Comparison of ENCODE assay signal across 12 mouse cellular contexts in the genomic region with DNA sequence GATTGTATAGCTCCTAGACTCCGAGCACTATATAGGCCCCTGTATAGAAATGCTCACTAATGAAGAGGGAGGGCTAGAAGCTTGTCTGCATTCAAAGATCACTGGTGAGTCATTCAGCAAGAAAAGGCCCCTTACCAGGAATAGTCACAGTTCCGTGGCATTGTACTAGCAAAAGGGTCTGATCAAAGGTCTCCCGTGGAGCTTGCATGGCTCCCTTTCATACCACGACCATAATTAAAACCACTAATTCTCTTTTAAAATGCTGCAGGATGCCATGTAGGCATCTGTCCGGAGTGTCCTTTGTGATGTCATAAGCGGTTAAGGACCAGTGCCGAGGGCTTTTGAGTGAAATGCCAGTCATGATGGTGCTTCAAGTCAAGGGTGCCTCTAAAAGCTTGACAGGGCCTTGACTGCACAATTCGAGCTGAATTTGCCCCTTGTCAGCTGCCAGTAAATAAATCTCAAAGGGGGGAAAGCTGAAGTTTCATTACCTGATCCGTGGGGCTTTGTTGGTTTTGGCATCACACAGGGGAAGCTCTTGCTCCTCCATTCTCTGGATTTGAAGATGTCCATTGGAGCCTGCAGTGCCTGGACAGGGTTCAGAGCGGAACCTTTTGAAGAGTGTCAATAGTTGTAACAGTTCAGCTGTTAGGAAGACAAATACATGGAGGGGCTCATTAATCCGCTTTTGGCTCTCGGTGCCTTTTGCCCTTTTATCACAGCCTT.
DNase-seq lines count a peak whose midpoint lies in the region; ATAC-seq and TF ChIP-seq lines count a peak whose summit lies in the region.
"Had no signal": no experiment of that assay in that cellular context is flagged by ENCODE, and none has a peak within 500 bp of the region (broad histone marks: within the 10 kb centered on the region; RNA-seq: fewer than 3 reads in every experiment).

No protein-coding gene starts in this region.

- no peak for TF ChIP-seq EP300 in lung, postnatal 0 days (IDR thresholded peaks at IDR 0.05)
- no peak for TF ChIP-seq EP300 in stomach, postnatal 0 days (optimal IDR thresholded peaks at IDR 0.05)

- H3K4me1 ChIP-seq in forebrain, embryonic 15.5 days, result peaks cover 28% of the 10 kb centered on the region
- no peaks in the 10 kb centered on the region for H3K4me1 ChIP-seq in lung, postnatal 0 days (ENCODE audit: insufficient read depth, low read depth, low read length)
- H3K4me1 ChIP-seq in midbrain, embryonic 16.5 days (ENCODE audit: control insufficient read depth, insufficient read depth, low read length), result peaks cover 4% of the 10 kb centered on the region; the same call in 1 of the 2 replicates
- no peaks in the 10 kb centered on the region for H3K4me1 ChIP-seq in stomach, postnatal 0 days (replicated peaks; ENCODE audit: control insufficient read depth, insufficient read depth)

- no peak overlapping the region for H3K27ac ChIP-seq in forebrain, embryonic 15.5 days (replicated peaks)
- no peak overlapping the region for H3K27ac ChIP-seq in lung, postnatal 0 days (ENCODE audit: low read length)
- H3K27ac ChIP-seq in midbrain, embryonic 16.5 days (ENCODE audit: low read length), result no peak overlapping the region
- H3K27ac ChIP-seq in stomach, postnatal 0 days (replicated peaks), result no peak overlapping the region

- H3K9me3 ChIP-seq in forebrain, embryonic 15.5 days, result no peaks in the 10 kb centered on the region
- no peaks in the 10 kb centered on the region for H3K9me3 ChIP-seq in lung, postnatal 0 days (ENCODE audit: low read length)
- H3K9me3 ChIP-seq in midbrain, embryonic 16.5 days (replicated peaks; ENCODE audit: control insufficient read depth, low read length, poor library complexity, severe bottlenecking), result no peaks in the 10 kb centered on the region
- H3K9me3 ChIP-seq in stomach, postnatal 0 days (ENCODE audit: control insufficient read depth, low read length), result no peaks in the 10 kb centered on the region

- ATAC-seq in forebrain, embryonic 15.5 days (replicated peaks), result peak; percentile 66
- ATAC-seq in lung, postnatal 0 days, result peak; percentile 56; the same call in 1 of the 2 replicates
- ATAC-seq in midbrain, embryonic 16.5 days, result peak; percentile 54; the same call in 1 of the 2 replicates
- no peak for ATAC-seq in stomach, postnatal 0 days (ENCODE audit: low FRiP score, low TSS enrichment)

- H3K9ac ChIP-seq in forebrain, embryonic 15.5 days (replicated peaks), result no peak overlapping the region
- no peak overlapping the region for H3K9ac ChIP-seq in lung, postnatal 0 days (replicated peaks; ENCODE audit: low read depth)
- H3K9ac ChIP-seq in midbrain, embryonic 16.5 days (ENCODE audit: low read depth, low read length), result no peak overlapping the region
- no peak overlapping the region for H3K9ac ChIP-seq in stomach, postnatal 0 days (ENCODE audit: low read length)

- peak; percentile 52 for DNase-seq in embryo, embryonic 9.5 days (ENCODE audit: extremely low spot score)
- DNase-seq in lung, postnatal 0 days (ENCODE audit: low spot score), result peak; percentile 50
- no peak for DNase-seq in urinary bladder, postnatal 36 days (ENCODE audit: low spot score in 2 of 2)
- no peak for DNase-seq in stomach, postnatal 0 days (ENCODE audit: low spot score)
- DNase-seq in cerebellum, adult 18-20 months, result no peak
- DNase-seq: cerebellum, postnatal 10 days; heart, postnatal 4 days; liver; thymus, postnatal 4 days had no signal

- no peaks in the 10 kb centered on the region; the same call in 1 of the 2 replicates for H3K27me3 ChIP-seq in forebrain, embryonic 15.5 days
- H3K27me3 ChIP-seq in lung, postnatal 0 days (replicated peaks; ENCODE audit: insufficient read depth, low read length), result no peaks in the 10 kb centered on the region
- peaks cover 23% of the 10 kb centered on the region for H3K27me3 ChIP-seq in midbrain, embryonic 16.5 days (ENCODE audit: control insufficient read depth, insufficient read depth, low read depth, low read length)
- H3K27me3 ChIP-seq in stomach, postnatal 0 days (ENCODE audit: control insufficient read depth, insufficient read depth, low read length), result no peaks in the 10 kb centered on the region

- no peak for TF ChIP-seq CTCF in lung, postnatal 0 days (IDR thresholded peaks at IDR 0.05)
- no peak for TF ChIP-seq CTCF in stomach, postnatal 0 days (IDR thresholded peaks at IDR 0.05; ENCODE audit: low read depth)

- WGBS in forebrain, embryonic 15.5 days, result 9% methylated on average over 12 of the region's 12 CpGs
- 69% methylated on average over 12 of the region's 12 CpGs for WGBS in lung, postnatal 0 days
- 12% methylated on average over 12 of the region's 12 CpGs for WGBS in midbrain, embryonic 16.5 days
- WGBS in stomach, postnatal 0 days, result 81% methylated on average over 12 of the region's 12 CpGs

- H3K36me3 ChIP-seq in forebrain, embryonic 15.5 days, result peaks cover 9% of the 10 kb centered on the region; the same call in 1 of the 2 replicates
- H3K36me3 ChIP-seq in lung, postnatal 0 days (ENCODE audit: insufficient read depth, low read length), result no peaks in the 10 kb centered on the region; the same call in none of the 2 replicates
- no peaks in the 10 kb centered on the region; the same call in 1 of the 2 replicates for H3K36me3 ChIP-seq in midbrain, embryonic 16.5 days (ENCODE audit: control insufficient read depth, insufficient read depth, low read length)
- H3K36me3 ChIP-seq in stomach, postnatal 0 days (ENCODE audit: control insufficient read depth, insufficient read depth, low read length), result peaks cover 5% of the 10 kb centered on the region; the same call in 1 of the 2 replicates

- no peak overlapping the region for H3K4me2 ChIP-seq in forebrain, embryonic 15.5 days (replicated peaks)
- H3K4me2 ChIP-seq in lung, postnatal 0 days (replicated peaks; ENCODE audit: low read depth, low read length), result no peak overlapping the region
- no peak overlapping the region for H3K4me2 ChIP-seq in midbrain, embryonic 16.5 days (ENCODE audit: low read length)
- H3K4me2 ChIP-seq in stomach, postnatal 0 days (replicated peaks; ENCODE audit: low read depth), result no peak overlapping the region

- H3K4me3 ChIP-seq in forebrain, embryonic 15.5 days, result no peak overlapping the region
- no peak overlapping the region for H3K4me3 ChIP-seq in lung, postnatal 0 days (ENCODE audit: low read depth, low read length)
- H3K4me3 ChIP-seq in midbrain, embryonic 16.5 days (ENCODE audit: low read depth, low read length), result no peak overlapping the region
- no peak overlapping the region for H3K4me3 ChIP-seq in stomach, postnatal 0 days (ENCODE audit: low read depth, low read length)
- H3K4me3 ChIP-seq: erythroblast, embryonic 14.5 days had no signal

Comparison
In these comparisons a context has a peak if more than half of its experiments do, and no peak if none do; other contexts are left out.
1. DNase-seq: peak in embryo, embryonic 9.5 days (single experiment) and lung, postnatal 0 days (single experiment); none in urinary bladder, postnatal 36 days (0 of 2), stomach, postnatal 0 days (single experiment) and cerebellum, adult 18-20 months (0 of 2).